ENCODE assay signal across 10 mouse cellular contexts in genomic region chr3:84218498-84218897, GRCm38 (mm10). TPM values are rescaled to one million over a fixed set of nuclear protein-coding genes. Genes with fewer than 3 reads are reported as not detected.
A peak's percentile ranks its signal among the peaks of the same experiment; 100 is the strongest.
DNase-seq lines count a peak whose midpoint lies in the region; ATAC-seq lines count a peak whose summit lies in the region.
"Had no signal": no experiment of that assay in that cellular context is flagged by ENCODE, and none has a peak within 500 bp of the region (broad histone marks: within the 10 kb centered on the region; RNA-seq: fewer than 3 reads in every experiment).

No protein-coding gene starts in this region.

- intact Hi-C loops in gastrocnemius, postnatal 36 days (cut with DNase I): no loop called here

- no peak overlapping the region for H3K4me3 ChIP-seq in heart, embryonic 10.5 days
- peak overlapping the region; percentile 49; the same call in 1 of the 2 replicates for H3K4me3 ChIP-seq in forebrain, embryonic 11.5 days (ENCODE audit: low read depth, low read length)
- H3K4me3 ChIP-seq in hindbrain, embryonic 16.5 days (ENCODE audit: low read length): peak overlapping the region; percentile 55
- H3K4me3 ChIP-seq in neural tube, embryonic 13.5 days: peak overlapping the region; percentile 61

- WGBS in heart, embryonic 10.5 days: 68% methylated on average over 2 of the region's 2 CpGs
- WGBS in forebrain, embryonic 11.5 days: 48% methylated on average over 2 of the region's 2 CpGs
- 41% methylated on average over 2 of the region's 2 CpGs for WGBS in hindbrain, embryonic 16.5 days
- 40% methylated on average over 2 of the region's 2 CpGs for WGBS in neural tube, embryonic 13.5 days

- H3K4me1 ChIP-seq in heart, embryonic 10.5 days: peaks cover 18% of the 10 kb centered on the region; the same call in 1 of the 2 replicates
- peaks cover 14% of the 10 kb centered on the region for H3K4me1 ChIP-seq in forebrain, embryonic 11.5 days (replicated peaks; ENCODE audit: control insufficient read depth, insufficient read depth, low read length)
- peaks cover 53% of the 10 kb centered on the region for H3K4me1 ChIP-seq in hindbrain, embryonic 16.5 days (ENCODE audit: control insufficient read depth, insufficient read depth, low read depth, low read length)
- peaks cover 83% of the 10 kb centered on the region for H3K4me1 ChIP-seq in neural tube, embryonic 13.5 days (replicated peaks)

- H3K36me3 ChIP-seq in heart, embryonic 10.5 days: no peaks in the 10 kb centered on the region
- no peaks in the 10 kb centered on the region for H3K36me3 ChIP-seq in forebrain, embryonic 11.5 days (ENCODE audit: control insufficient read depth, insufficient read depth, low read length)
- no peaks in the 10 kb centered on the region for H3K36me3 ChIP-seq in hindbrain, embryonic 16.5 days (ENCODE audit: control insufficient read depth, insufficient read depth, low read length)
- no peaks in the 10 kb centered on the region for H3K36me3 ChIP-seq in neural tube, embryonic 13.5 days

- H3K9me3 ChIP-seq in heart, embryonic 10.5 days: no peaks in the 10 kb centered on the region
- H3K9me3 ChIP-seq in forebrain, embryonic 11.5 days (ENCODE audit: control insufficient read depth, low read length): no peaks in the 10 kb centered on the region
- H3K9me3 ChIP-seq in hindbrain, embryonic 16.5 days (ENCODE audit: control insufficient read depth, low read length): no peaks in the 10 kb centered on the region
- H3K9me3 ChIP-seq in neural tube, embryonic 13.5 days: no peaks in the 10 kb centered on the region

- H3K27ac ChIP-seq in heart, embryonic 10.5 days: no peak overlapping the region
- no peak overlapping the region for H3K27ac ChIP-seq in forebrain, embryonic 11.5 days (ENCODE audit: low read depth, low read length)
- no peak overlapping the region; the same call in 1 of the 2 replicates for H3K27ac ChIP-seq in hindbrain, embryonic 16.5 days (ENCODE audit: low read depth, low read length)
- H3K27ac ChIP-seq in neural tube, embryonic 13.5 days (replicated peaks): peak overlapping the region; percentile 59; the same call in 1 of the 2 replicates

- peaks cover 12% of the 10 kb centered on the region; the same call in 1 of the 2 replicates for H3K27me3 ChIP-seq in heart, embryonic 10.5 days (ENCODE audit: insufficient read depth, poor library complexity, severe bottlenecking)
- no peaks in the 10 kb centered on the region for H3K27me3 ChIP-seq in forebrain, embryonic 11.5 days (ENCODE audit: control insufficient read depth, insufficient read depth, low read length)
- H3K27me3 ChIP-seq in hindbrain, embryonic 16.5 days (replicated peaks; ENCODE audit: control insufficient read depth, insufficient read depth, low read length): no peaks in the 10 kb centered on the region
- no peaks in the 10 kb centered on the region for H3K27me3 ChIP-seq in neural tube, embryonic 13.5 days

- peak overlapping the region; percentile 7 for H3K9ac ChIP-seq in forebrain, embryonic 11.5 days (ENCODE audit: low read length)
- peak overlapping the region; percentile 39 for H3K9ac ChIP-seq in hindbrain, embryonic 16.5 days (ENCODE audit: low read depth, low read length)
- peak overlapping the region; percentile 80 for H3K9ac ChIP-seq in neural tube, embryonic 13.5 days
- H3K9ac ChIP-seq: lung, embryonic 14.5 days had no signal

- peak overlapping the region; percentile 77; the same call in 1 of the 2 replicates for H3K4me2 ChIP-seq in forebrain, embryonic 11.5 days (ENCODE audit: low read depth, low read length, severe bottlenecking)
- peak overlapping the region; percentile 63 for H3K4me2 ChIP-seq in hindbrain, embryonic 16.5 days (ENCODE audit: low read length)
- peak overlapping the region; percentile 69 for H3K4me2 ChIP-seq in neural tube, embryonic 13.5 days
- H3K4me2 ChIP-seq: lung, embryonic 14.5 days had no signal

- peak; percentile 17 for DNase-seq in heart, adult 11 months
- DNase-seq in heart, embryonic 10.5 days (ENCODE audit: low spot score): no peak
- no peak for DNase-seq in forebrain, embryonic 11.5 days (ENCODE audit: low spot score)
- DNase-seq in lung, postnatal 10 days: no peak
- DNase-seq in gastrocnemius, postnatal 36 days: no peak
- DNase-seq: kidney, postnatal 10 days; lung, embryonic 14.5 days had no signal

- no peak for ATAC-seq in forebrain, embryonic 11.5 days (replicated peaks; ENCODE audit: low FRiP score)
- ATAC-seq in hindbrain, embryonic 16.5 days: no peak
- no peak for ATAC-seq in neural tube, embryonic 13.5 days (ENCODE audit: low read depth)
- ATAC-seq in inflammation-experienced regulatory T-cells, adult 6 months: no peak

RNA-seq across cellular contexts. Expression of gene Gm6525, which starts 44.6 kb away (rescaled TPM):
- polyA plus RNA-seq in heart, embryonic 10.5 days (2016; fragmentation: Nextera tagmentation; extraction: Ambion mirVana): 0.14 and 0.25 TPM in 2 replicates
- polyA plus RNA-seq in forebrain, embryonic 11.5 days (2014; fragmentation: Nextera tagmentation; extraction: Ambion mirVana): 0.43 and 1.1 TPM in 2 replicates
- polyA plus RNA-seq in hindbrain, embryonic 16.5 days (2015; fragmentation: Nextera tagmentation; extraction: Ambion mirVana): 1.6 and 1.8 TPM in 2 replicates
- polyA plus RNA-seq in neural tube, embryonic 13.5 days (2015; fragmentation: Nextera tagmentation; extraction: Ambion mirVana): 2.0 and 3.5 TPM in 2 replicates
- under 1 TPM; 0.50 to 0.80 (median 0.70) TPM for polyA plus RNA-seq in inflammation-experienced regulatory T-cells, adult 6 months (2017; shearing (Covaris generic))
- not detected for total RNA-seq in gastrocnemius, postnatal 36 days (2021)

Comparison
In these comparisons a context has a peak if more than half of its experiments do, and no peak if none do; other contexts are left out.
1. H3K9ac ChIP-seq: peak in every context shown above with its lines; median percentile 80 in neural tube, embryonic 13.5 days; 39 in hindbrain, embryonic 16.5 days; 7 in forebrain, embryonic 11.5 days.